Mouse (Mus musculus): ENCODE results near the gene Jup. TPM values are rescaled to one million over a fixed set of nuclear protein-coding genes. Genes with fewer than 3 reads are reported as not detected.
A peak's percentile ranks its signal among the peaks of the same experiment; 100 is the strongest.

Jup gene
- polyA plus RNA-seq, 1 experiment from 2014 or later = 107 TPM

- DNase-seq (ENCODE audit: low spot score) (no peak), ATAC-seq (ENCODE audit: low read depth) (no peak)
- 65% methylated on average over 9 of the region's 9 CpGs for WGBS
- Histone ChIP-seq H3K4me3 (ENCODE audit: low read depth, low read length) (no peak overlapping the region), H3K36me3 (ENCODE audit: control insufficient read depth, insufficient read depth, low read length) (peaks cover 51% of the 10 kb centered on the region), H3K27ac (replicated peaks; ENCODE audit: low read depth, low read length) (no peak overlapping the region), H3K27me3 (replicated peaks; ENCODE audit: control insufficient read depth, insufficient read depth, low read length) (no peaks in the 10 kb centered on the region), H3K9ac (ENCODE audit: low read depth, low read length) (no peak overlapping the region), H3K9me3 (ENCODE audit: control insufficient read depth, low read length) (no peaks in the 10 kb centered on the region), H3K4me1 (ENCODE audit: control insufficient read depth, insufficient read depth, low read length) (no peaks in the 10 kb centered on the region), H3K4me2 (ENCODE audit: low read depth, low read length) (no peak overlapping the region)
Observed at GRCm38 (mm10) chr11:100428612-100429199, 31.1 kb upstream of the Jup start.

- no peak for ATAC-seq (ENCODE audit: low read depth)
- Histone ChIP-seq H3K4me2 (ENCODE audit: low read depth, low read length) (no peak overlapping the region), H3K36me3 (ENCODE audit: control insufficient read depth, insufficient read depth, low read length) (peaks cover 57% of the 10 kb centered on the region), H3K27ac (replicated peaks; ENCODE audit: low read depth, low read length) (no peak overlapping the region), H3K4me1 (ENCODE audit: control insufficient read depth, insufficient read depth, low read length) (no peaks in the 10 kb centered on the region), H3K9me3 (ENCODE audit: control insufficient read depth, low read length) (no peaks in the 10 kb centered on the region), H3K9ac (ENCODE audit: low read depth, low read length) (no peak overlapping the region), H3K4me3 (ENCODE audit: low read depth, low read length) (no peak overlapping the region), H3K27me3 (replicated peaks; ENCODE audit: control insufficient read depth, insufficient read depth, low read length) (no peaks in the 10 kb centered on the region)
- WGBS = 87% methylated on average over 3 of the region's 3 CpGs
- DNase-seq (ENCODE audit: low spot score) = no peak
Observed at GRCm38 (mm10) chr11:100426820-100427219, 29.3 kb upstream of the Jup start.

GRCm38 (mm10) chr11:100425851-100426250 is 28.3 kb upstream of the Jup start:
- Histone ChIP-seq H3K9me3 (ENCODE audit: control insufficient read depth, low read length) (no peaks in the 10 kb centered on the region), H3K9ac (ENCODE audit: low read depth, low read length) (no peak overlapping the region), H3K4me3 (ENCODE audit: low read depth, low read length) (no peak overlapping the region), H3K27me3 (replicated peaks; ENCODE audit: control insufficient read depth, insufficient read depth, low read length) (no peaks in the 10 kb centered on the region), H3K27ac (replicated peaks; ENCODE audit: low read depth, low read length) (no peak overlapping the region), H3K4me1 (ENCODE audit: control insufficient read depth, insufficient read depth, low read length) (no peaks in the 10 kb centered on the region), H3K36me3 (ENCODE audit: control insufficient read depth, insufficient read depth, low read length) (peaks cover 63% of the 10 kb centered on the region), H3K4me2 (ENCODE audit: low read depth, low read length) (no peak overlapping the region)
- peak; percentile 59 for DNase-seq (ENCODE audit: low spot score)
- no peak for ATAC-seq (ENCODE audit: low read depth)
- 42% methylated on average over 7 of the region's 7 CpGs for WGBS

GRCm38 (mm10) chr11:100423836-100424235 is 26.3 kb upstream of the Jup start:
- Histone ChIP-seq H3K4me1 (ENCODE audit: control insufficient read depth, insufficient read depth, low read length) (no peaks in the 10 kb centered on the region), H3K27ac (replicated peaks; ENCODE audit: low read depth, low read length) (no peak overlapping the region), H3K4me2 (ENCODE audit: low read depth, low read length) (no peak overlapping the region), H3K9ac (ENCODE audit: low read depth, low read length) (no peak overlapping the region), H3K4me3 (ENCODE audit: low read depth, low read length) (no peak overlapping the region), H3K27me3 (replicated peaks; ENCODE audit: control insufficient read depth, insufficient read depth, low read length) (no peaks in the 10 kb centered on the region), H3K36me3 (ENCODE audit: control insufficient read depth, insufficient read depth, low read length) (peaks cover 62% of the 10 kb centered on the region), H3K9me3 (ENCODE audit: control insufficient read depth, low read length) (no peaks in the 10 kb centered on the region)
- no peak for DNase-seq (ENCODE audit: low spot score)
- 91% methylated on average over 7 of the region's 7 CpGs for WGBS
- ATAC-seq (ENCODE audit: low read depth) = no peak

GRCm38 (mm10) chr11:100421537-100421936 is 24.0 kb upstream of the Jup start:
- peaks cover 64% of the 10 kb centered on the region for H3K36me3 ChIP-seq (ENCODE audit: control insufficient read depth, insufficient read depth, low read length)
- H3K9me3 ChIP-seq (ENCODE audit: control insufficient read depth, low read length) = no peaks in the 10 kb centered on the region
- H3K4me2 ChIP-seq (ENCODE audit: low read depth, low read length) = no peak overlapping the region
- WGBS = 60% methylated on average over 6 of the region's 8 CpGs
- ATAC-seq (ENCODE audit: low read depth) (no peak), DNase-seq (ENCODE audit: low spot score) (no peak)
- H3K9ac ChIP-seq (ENCODE audit: low read depth, low read length) = no peak overlapping the region
- no peaks in the 10 kb centered on the region for H3K27me3 ChIP-seq (replicated peaks; ENCODE audit: control insufficient read depth, insufficient read depth, low read length)
- H3K4me3 ChIP-seq (ENCODE audit: low read depth, low read length) = no peak overlapping the region
- no peak overlapping the region for H3K27ac ChIP-seq (replicated peaks; ENCODE audit: low read depth, low read length)
- peaks cover 9% of the 10 kb centered on the region; the same call in 1 of the 2 replicates for H3K4me1 ChIP-seq (ENCODE audit: control insufficient read depth, insufficient read depth, low read length)

- H3K9me3 ChIP-seq (ENCODE audit: control insufficient read depth, low read length) = no peaks in the 10 kb centered on the region
- H3K4me3 ChIP-seq (ENCODE audit: low read depth, low read length) = peak within 1 kb of the TSS; percentile 76
- peaks cover 28% of the 10 kb centered on the region; the same call in 1 of the 2 replicates for H3K36me3 ChIP-seq (ENCODE audit: control insufficient read depth, insufficient read depth, low read length)
- peak within 1 kb of the TSS; percentile 89 for H3K9ac ChIP-seq (ENCODE audit: low read depth, low read length)
- peaks cover 32% of the 10 kb centered on the region for H3K4me1 ChIP-seq (ENCODE audit: control insufficient read depth, insufficient read depth, low read length)
- H3K4me2 ChIP-seq (ENCODE audit: low read depth, low read length) = peak within 1 kb of the TSS; percentile 64
- no peaks in the 10 kb centered on the region for H3K27me3 ChIP-seq (replicated peaks; ENCODE audit: control insufficient read depth, insufficient read depth, low read length)
- DNase-seq (ENCODE audit: low spot score) = peak; percentile 91
- 0% methylated on average over 24 of the region's 31 CpGs for WGBS
- H3K27ac ChIP-seq (replicated peaks; ENCODE audit: low read depth, low read length) = peak within 1 kb of the TSS; percentile 93
- ATAC-seq (ENCODE audit: low read depth) = peak; percentile 49
Observed at GRCm38 (mm10) chr11:100414914-100415822, 17.6 kb upstream of the Jup start, which contains the start of gene Fkbp10. Fkbp10 (plus strand) TSS chr11:100415697.

- Histone ChIP-seq H3K4me2 (ENCODE audit: low read depth, low read length) (peak within 1 kb of the TSS; percentile 64), H3K4me3 (ENCODE audit: low read depth, low read length) (peak within 1 kb of the TSS; percentile 76), H3K36me3 (ENCODE audit: control insufficient read depth, insufficient read depth, low read length) (peaks cover 29% of the 10 kb centered on the region), H3K9ac (ENCODE audit: low read depth, low read length) (peak within 1 kb of the TSS; percentile 89), H3K4me1 (ENCODE audit: control insufficient read depth, insufficient read depth, low read length) (peaks cover 32% of the 10 kb centered on the region), H3K27ac (replicated peaks; ENCODE audit: low read depth, low read length) (peak within 1 kb of the TSS; percentile 93), H3K27me3 (replicated peaks; ENCODE audit: control insufficient read depth, insufficient read depth, low read length) (no peaks in the 10 kb centered on the region), H3K9me3 (ENCODE audit: control insufficient read depth, low read length) (no peaks in the 10 kb centered on the region)
- under 1% methylated on average over 31 of the region's 93 CpGs for whole genome bisulfite sequencing
- DNase-seq (ENCODE audit: low spot score) (peak; percentile 97), ATAC-seq (ENCODE audit: low read depth) (peak; percentile 96)
Observed at GRCm38 (mm10) chr11:100414021-100414913, 16.7 kb upstream of the Jup start, which contains the start of gene P3h4. P3h4 (minus strand) TSS chr11:100414836.

GRCm38 (mm10) chr11:100413541-100413940 is 16.0 kb upstream of the Jup start:
- H3K27me3 ChIP-seq (replicated peaks; ENCODE audit: control insufficient read depth, insufficient read depth, low read length) = no peaks in the 10 kb centered on the region
- ATAC-seq (ENCODE audit: low read depth) (no peak), DNase-seq (ENCODE audit: low spot score) (no peak)
- H3K36me3 ChIP-seq (ENCODE audit: control insufficient read depth, insufficient read depth, low read length) = peaks cover 32% of the 10 kb centered on the region
- peaks cover 32% of the 10 kb centered on the region for H3K4me1 ChIP-seq (ENCODE audit: control insufficient read depth, insufficient read depth, low read length)
- H3K27ac ChIP-seq (replicated peaks; ENCODE audit: low read depth, low read length) = peak overlapping the region; percentile 93; the same call in 1 of the 2 replicates
- 61% methylated on average over 11 of the region's 11 CpGs for WGBS
- H3K4me2 ChIP-seq (ENCODE audit: low read depth, low read length) = peak overlapping the region; percentile 64
- H3K9ac ChIP-seq (ENCODE audit: low read depth, low read length) = peak overlapping the region; percentile 89
- H3K9me3 ChIP-seq (ENCODE audit: control insufficient read depth, low read length) = no peaks in the 10 kb centered on the region
- H3K4me3 ChIP-seq (ENCODE audit: low read depth, low read length) = peak overlapping the region; percentile 76

All from embryonic facial prominence, embryonic 14.5 days (tissue).